Mouse (Mus musculus): Measurements from ENCODE around the gene Kat14. TPM values are rescaled to one million over a fixed set of nuclear protein-coding genes. Genes with fewer than 3 reads are reported as not detected.

The Kat14 gene
- polyA plus RNA-seq (2014; fragmentation: Nextera tagmentation; extraction: Ambion mirVana): 39.2 and 41.2 TPM in 2 replicates

DNA sequence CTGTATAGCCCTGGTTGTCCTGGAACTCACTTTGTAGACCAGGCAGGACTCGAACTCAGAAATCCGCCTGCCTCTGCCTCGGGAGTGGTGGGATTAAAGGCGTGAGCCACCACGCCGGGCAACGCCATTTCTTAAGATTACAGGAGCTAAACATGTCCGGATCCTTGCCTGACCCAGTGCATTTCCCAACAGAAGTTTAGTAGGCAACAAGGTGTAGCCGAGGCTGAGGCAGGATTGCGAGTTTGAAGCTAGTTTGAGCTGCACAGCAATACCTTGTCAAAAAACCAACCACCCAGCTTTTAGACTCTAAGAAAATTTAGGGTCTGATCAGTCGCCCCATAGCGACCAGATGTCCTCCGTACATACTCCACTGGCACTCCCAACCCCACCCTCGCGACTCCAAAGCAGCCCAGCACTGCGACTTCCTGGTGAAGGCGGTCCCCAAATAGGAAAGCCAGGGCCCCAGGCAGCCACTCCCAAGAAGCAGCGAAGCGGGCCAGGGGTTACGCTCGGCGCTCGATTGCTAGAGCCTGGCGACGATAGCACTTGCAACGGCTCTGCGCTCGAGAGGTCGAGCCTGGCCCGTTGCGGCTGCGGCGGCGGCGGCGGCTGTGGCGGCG lies at the start of gene Kat14, which contains the start of gene Pet117:
Kat14 (plus strand) TSS at position 584 of the 620 bp plus-strand sequence.
Pet117 (plus strand) TSS at position 597 of the 620 bp plus-strand sequence.
- peak; percentile 99 for DNase-seq (ENCODE audit: low spot score)
- WGBS: 5% methylated on average over 38 of the region's 38 CpGs
- peak within 1 kb of the TSS; percentile 85 for H3K4me3 ChIP-seq (ENCODE audit: low read depth, low read length)

DNA sequence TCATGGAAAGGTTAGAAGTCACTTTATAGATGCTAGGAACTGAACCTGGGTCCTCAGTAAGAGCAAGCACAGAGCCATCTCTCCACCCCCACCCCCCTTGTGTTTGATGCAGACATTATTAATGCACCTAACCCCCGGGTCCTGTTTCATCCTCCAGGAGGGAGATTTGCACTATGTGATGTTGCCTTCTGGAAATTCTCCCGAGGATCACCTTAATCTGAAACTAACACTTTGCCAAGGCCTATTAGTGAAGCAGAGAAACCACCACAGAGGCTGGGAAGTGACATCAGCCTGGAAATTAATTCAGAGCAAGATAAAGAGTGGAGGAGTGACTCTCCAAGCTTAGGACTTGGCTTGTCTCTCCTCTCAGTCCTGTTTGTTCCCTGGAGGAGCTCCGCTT lies 44.6 kb upstream of the Kat14 start:
- H3K4me3 ChIP-seq (ENCODE audit: low read depth, low read length): no peak overlapping the region
- H3K9me3 ChIP-seq (replicated peaks; ENCODE audit: control insufficient read depth, low read length): no peaks in the 10 kb centered on the region
- H3K9ac ChIP-seq (replicated peaks; ENCODE audit: low read length): no peak overlapping the region
- H3K27me3 ChIP-seq (ENCODE audit: control insufficient read depth, insufficient read depth, low read length): peaks cover 3% of the 10 kb centered on the region; the same call in 1 of the 2 replicates
- DNase-seq (ENCODE audit: low spot score): no peak
- H3K36me3 ChIP-seq (replicated peaks; ENCODE audit: control insufficient read depth, insufficient read depth, low read depth, low read length): no peaks in the 10 kb centered on the region
- no peak overlapping the region for H3K4me2 ChIP-seq (ENCODE audit: low read depth, low read length)
- H3K4me1 ChIP-seq (ENCODE audit: control insufficient read depth, insufficient read depth, low read length): no peaks in the 10 kb centered on the region
- no peak overlapping the region for H3K27ac ChIP-seq (replicated peaks; ENCODE audit: low read depth, low read length)
- ATAC-seq (replicated peaks; ENCODE audit: insufficient number of reproducible peaks, low FRiP score, low TSS enrichment, low read depth): no peak
- WGBS: 75% methylated on average over 3 of the region's 3 CpGs

More for the DNA sequence above, at the start of gene Kat14, which contains the start of gene Pet117:
- Histone ChIP-seq H3K27ac (replicated peaks; ENCODE audit: low read depth, low read length) (peak within 1 kb of the TSS; percentile 89), H3K27me3 (ENCODE audit: control insufficient read depth, insufficient read depth, low read length) (no peaks in the 10 kb centered on the region), H3K4me1 (ENCODE audit: control insufficient read depth, insufficient read depth, low read length) (no peaks in the 10 kb centered on the region), H3K9ac (replicated peaks; ENCODE audit: low read length) (peak within 1 kb of the TSS; percentile 91), H3K9me3 (replicated peaks; ENCODE audit: control insufficient read depth, low read length) (no peaks in the 10 kb centered on the region), H3K36me3 (replicated peaks; ENCODE audit: control insufficient read depth, insufficient read depth, low read depth, low read length) (no peaks in the 10 kb centered on the region), H3K4me2 (ENCODE audit: low read depth, low read length) (peak within 1 kb of the TSS; percentile 48)
- ATAC-seq (replicated peaks; ENCODE audit: insufficient number of reproducible peaks, low FRiP score, low TSS enrichment, low read depth): peak; percentile 96

DNA sequence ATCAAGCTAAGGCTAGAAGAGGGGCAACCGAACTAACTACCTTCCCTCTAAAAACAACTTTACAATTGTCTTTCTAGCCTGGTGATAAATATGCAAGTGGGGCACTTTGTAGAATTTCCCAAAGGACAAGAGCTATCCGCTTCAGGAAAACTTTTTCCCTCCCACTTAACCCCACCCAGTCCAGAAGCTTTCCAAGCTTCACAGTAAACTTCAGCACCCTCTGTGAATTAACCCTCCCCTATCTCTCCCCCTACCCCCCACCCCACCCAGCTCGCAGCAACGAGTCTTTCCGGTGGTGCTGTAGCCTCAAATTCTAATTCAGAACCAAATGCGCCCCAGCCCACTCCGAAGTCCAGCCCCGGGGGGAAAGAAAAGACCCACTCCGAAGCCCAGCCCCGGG lies 39.3 kb upstream of the Kat14 start:
- Histone ChIP-seq H3K36me3 (replicated peaks; ENCODE audit: control insufficient read depth, insufficient read depth, low read depth, low read length) (no peaks in the 10 kb centered on the region), H3K4me3 (ENCODE audit: low read depth, low read length) (no peak overlapping the region), H3K4me2 (ENCODE audit: low read depth, low read length) (no peak overlapping the region), H3K27me3 (ENCODE audit: control insufficient read depth, insufficient read depth, low read length) (peaks cover 44% of the 10 kb centered on the region), H3K4me1 (ENCODE audit: control insufficient read depth, insufficient read depth, low read length) (peaks cover 9% of the 10 kb centered on the region), H3K9ac (replicated peaks; ENCODE audit: low read length) (no peak overlapping the region), H3K27ac (replicated peaks; ENCODE audit: low read depth, low read length) (no peak overlapping the region), H3K9me3 (replicated peaks; ENCODE audit: control insufficient read depth, low read length) (no peaks in the 10 kb centered on the region)
- DNase-seq (ENCODE audit: low spot score) (no peak), ATAC-seq (replicated peaks; ENCODE audit: insufficient number of reproducible peaks, low FRiP score, low TSS enrichment, low read depth) (no peak)
- 4% methylated on average over 9 of the region's 10 CpGs for WGBS

DNA sequence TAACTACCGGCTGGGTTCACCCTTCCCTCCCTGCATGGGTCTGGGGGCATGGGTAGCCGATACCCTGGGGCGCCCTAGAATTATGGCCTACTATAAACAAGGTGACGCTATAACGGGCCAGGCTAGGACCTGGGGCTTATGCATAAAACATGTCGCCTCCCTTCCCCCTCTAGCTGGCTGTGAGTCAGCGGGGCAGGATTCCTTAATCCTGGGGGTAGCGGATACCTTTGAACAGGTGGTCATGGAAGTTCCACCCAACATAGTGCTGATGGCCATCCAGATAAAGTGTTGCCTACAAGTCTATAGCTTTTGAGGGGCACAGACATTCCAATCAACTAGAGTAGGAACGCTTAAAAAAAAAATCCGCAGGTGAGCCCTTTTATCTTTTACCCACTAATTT lies 38.8 kb upstream of the Kat14 start:
- no peak overlapping the region for H3K4me3 ChIP-seq (ENCODE audit: low read depth, low read length)
- peak; percentile 12 for DNase-seq (ENCODE audit: low spot score)
- H3K4me1 ChIP-seq (ENCODE audit: control insufficient read depth, insufficient read depth, low read length): peaks cover 9% of the 10 kb centered on the region
- H3K9me3 ChIP-seq (replicated peaks; ENCODE audit: control insufficient read depth, low read length): no peaks in the 10 kb centered on the region
- ATAC-seq (replicated peaks; ENCODE audit: insufficient number of reproducible peaks, low FRiP score, low TSS enrichment, low read depth): no peak
- no peak overlapping the region for H3K9ac ChIP-seq (replicated peaks; ENCODE audit: low read length)
- under 1% methylated on average over 10 of the region's 10 CpGs for WGBS
- H3K27me3 ChIP-seq (ENCODE audit: control insufficient read depth, insufficient read depth, low read length): peaks cover 44% of the 10 kb centered on the region
- no peak overlapping the region for H3K27ac ChIP-seq (replicated peaks; ENCODE audit: low read depth, low read length)
- H3K36me3 ChIP-seq (replicated peaks; ENCODE audit: control insufficient read depth, insufficient read depth, low read depth, low read length): no peaks in the 10 kb centered on the region
- H3K4me2 ChIP-seq (ENCODE audit: low read depth, low read length): no peak overlapping the region

GRCm38 (mm10) chr2:144330352-144330959 lies 38.3 kb upstream of the Kat14 start:
- WGBS: under 1% methylated on average over 37 of the region's 41 CpGs
- H3K4me1 ChIP-seq (ENCODE audit: control insufficient read depth, insufficient read depth, low read length): peaks cover 9% of the 10 kb centered on the region
- peak overlapping the region; percentile 48 for H3K4me3 ChIP-seq (ENCODE audit: low read depth, low read length)
- H3K9ac ChIP-seq (replicated peaks; ENCODE audit: low read length): no peak overlapping the region; the same call in 1 of the 2 replicates
- ATAC-seq (replicated peaks; ENCODE audit: insufficient number of reproducible peaks, low FRiP score, low TSS enrichment, low read depth): no peak
- H3K9me3 ChIP-seq (replicated peaks; ENCODE audit: control insufficient read depth, low read length): no peaks in the 10 kb centered on the region
- no peak overlapping the region for H3K27ac ChIP-seq (replicated peaks; ENCODE audit: low read depth, low read length)
- H3K4me2 ChIP-seq (ENCODE audit: low read depth, low read length): peak overlapping the region; percentile 85
- H3K27me3 ChIP-seq (ENCODE audit: control insufficient read depth, insufficient read depth, low read length): peaks cover 44% of the 10 kb centered on the region
- peak; percentile 30 for DNase-seq (ENCODE audit: low spot score)
- H3K36me3 ChIP-seq (replicated peaks; ENCODE audit: control insufficient read depth, insufficient read depth, low read depth, low read length): no peaks in the 10 kb centered on the region

GRCm38 (mm10) chr2:144330960-144331371 lies 37.8 kb upstream of the Kat14 start:
- ATAC-seq (replicated peaks; ENCODE audit: insufficient number of reproducible peaks, low FRiP score, low TSS enrichment, low read depth) (0 out of 2 replicates have a peak, but pooled peaks have one; percentile 3), DNase-seq (ENCODE audit: low spot score) (peak; percentile 49)
- Histone ChIP-seq H3K4me1 (ENCODE audit: control insufficient read depth, insufficient read depth, low read length) (peaks cover 9% of the 10 kb centered on the region), H3K36me3 (replicated peaks; ENCODE audit: control insufficient read depth, insufficient read depth, low read depth, low read length) (no peaks in the 10 kb centered on the region), H3K4me3 (ENCODE audit: low read depth, low read length) (peak overlapping the region; percentile 48), H3K27me3 (ENCODE audit: control insufficient read depth, insufficient read depth, low read length) (peaks cover 44% of the 10 kb centered on the region), H3K4me2 (ENCODE audit: low read depth, low read length) (peak overlapping the region; percentile 85), H3K27ac (replicated peaks; ENCODE audit: low read depth, low read length) (no peak overlapping the region), H3K9ac (replicated peaks; ENCODE audit: low read length) (peak overlapping the region; percentile 37; the same call in 1 of the 2 replicates), H3K9me3 (replicated peaks; ENCODE audit: control insufficient read depth, low read length) (no peaks in the 10 kb centered on the region)
- WGBS: under 1% methylated on average over 42 of the region's 50 CpGs

DNA sequence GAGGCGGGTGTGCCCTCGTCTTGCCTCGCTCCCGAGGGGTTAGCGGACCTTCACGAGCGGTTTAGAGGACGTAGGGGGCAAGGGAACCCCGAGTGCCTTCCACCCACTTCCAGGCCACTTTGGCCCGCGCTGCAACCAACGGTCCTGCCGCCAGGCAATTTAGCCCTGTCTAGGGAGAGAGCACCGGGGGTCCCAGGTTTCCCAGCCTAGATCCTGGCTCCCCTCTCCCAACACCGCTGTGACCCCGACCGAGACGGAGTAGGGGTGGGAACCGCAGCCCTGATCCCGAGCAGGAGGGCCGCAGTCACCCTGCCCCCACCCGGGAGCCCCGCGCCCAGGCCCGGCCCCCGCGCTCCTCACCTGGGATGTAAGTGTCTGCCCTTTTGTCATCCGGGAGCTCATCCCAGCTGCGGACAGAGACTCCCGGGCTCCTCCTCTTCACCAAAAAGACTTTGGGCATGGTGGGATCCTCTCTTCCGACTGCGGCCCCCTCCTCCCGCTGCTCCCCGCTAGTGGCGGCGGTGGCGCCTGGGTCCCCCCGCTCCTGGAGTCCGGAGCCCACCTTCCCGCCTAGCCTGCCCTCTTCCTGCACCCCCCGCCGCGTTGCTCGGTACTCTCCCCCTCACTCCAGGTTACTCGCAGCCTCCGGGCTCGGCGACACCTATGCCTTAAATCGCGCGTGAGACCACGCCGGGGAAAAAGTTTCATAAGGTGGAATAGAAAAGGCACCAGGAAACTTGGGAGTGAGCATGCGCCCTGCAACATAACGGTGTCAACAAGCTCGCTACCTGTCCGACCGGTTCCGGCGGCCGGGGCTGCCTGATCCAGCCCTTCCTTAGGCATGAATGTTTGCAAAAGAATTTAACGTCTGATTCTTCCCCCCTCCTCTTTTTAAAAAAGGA lies 37.1 kb upstream of the Kat14 start, which contains the start of gene Ovol2:
Ovol2 (minus strand) TSS at position 746 of the 902 bp plus-strand sequence.
- H3K9ac ChIP-seq (replicated peaks; ENCODE audit: low read length): peak within 1 kb of the TSS; percentile 37
- peak; percentile 62 for DNase-seq (ENCODE audit: low spot score)

More for the DNA sequence above, 37.1 kb upstream of the Kat14 start, which contains the start of gene Ovol2:
- peaks cover 44% of the 10 kb centered on the region for H3K27me3 ChIP-seq (ENCODE audit: control insufficient read depth, insufficient read depth, low read length)
- H3K9me3 ChIP-seq (replicated peaks; ENCODE audit: control insufficient read depth, low read length): no peaks in the 10 kb centered on the region
- peak within 1 kb of the TSS; percentile 48 for H3K4me3 ChIP-seq (ENCODE audit: low read depth, low read length)
- H3K4me2 ChIP-seq (ENCODE audit: low read depth, low read length): peak within 1 kb of the TSS; percentile 85
- ATAC-seq (replicated peaks; ENCODE audit: insufficient number of reproducible peaks, low FRiP score, low TSS enrichment, low read depth): peak; percentile 30; the same call in 1 of the 2 replicates
- no peaks in the 10 kb centered on the region for H3K36me3 ChIP-seq (replicated peaks; ENCODE audit: control insufficient read depth, insufficient read depth, low read depth, low read length)
- WGBS: under 1% methylated on average over 62 of the region's 62 CpGs
- H3K27ac ChIP-seq (replicated peaks; ENCODE audit: low read depth, low read length): no peak within 1 kb of the TSS
- H3K4me1 ChIP-seq (ENCODE audit: control insufficient read depth, insufficient read depth, low read length): peaks cover 9% of the 10 kb centered on the region
